Mouse (Mus musculus): ENCODE data around the gene Slc28a1. TPM values are rescaled to one million over a fixed set of nuclear protein-coding genes. Genes with fewer than 3 reads are reported as not detected.
"Not testable (repeated sequence)": the region's sequence is repeated elsewhere in the genome, so short reads cannot be mapped to it uniquely, and the experiment has no call there.

Slc28a1 gene
- polyA plus RNA-seq, 1 experiment from 2014 or later = not detected

DNA sequence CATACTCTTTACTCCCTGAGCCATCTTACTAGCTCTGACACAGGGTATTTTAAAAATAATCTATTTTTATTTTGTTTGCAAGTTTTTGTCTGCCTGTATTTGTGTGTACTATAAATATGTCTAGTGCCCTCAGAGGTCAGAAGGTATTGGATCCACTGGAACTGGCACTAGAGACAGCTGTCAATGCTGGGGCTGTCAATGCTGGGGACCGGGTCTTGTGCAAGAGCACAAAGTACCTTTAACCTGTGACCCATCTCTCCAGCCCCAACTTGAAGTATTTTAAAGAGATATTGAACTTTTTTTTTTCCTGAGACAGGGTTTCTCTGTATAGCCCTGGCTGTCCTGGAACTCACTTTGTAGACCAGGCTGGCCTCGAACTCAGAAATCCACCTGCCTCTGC lies 59.3 kb downstream of the Slc28a1 start:
- H3K4me2 ChIP-seq (replicated peaks) = no peak overlapping the region
- no peak for ATAC-seq (ENCODE audit: low FRiP score)

DNA sequence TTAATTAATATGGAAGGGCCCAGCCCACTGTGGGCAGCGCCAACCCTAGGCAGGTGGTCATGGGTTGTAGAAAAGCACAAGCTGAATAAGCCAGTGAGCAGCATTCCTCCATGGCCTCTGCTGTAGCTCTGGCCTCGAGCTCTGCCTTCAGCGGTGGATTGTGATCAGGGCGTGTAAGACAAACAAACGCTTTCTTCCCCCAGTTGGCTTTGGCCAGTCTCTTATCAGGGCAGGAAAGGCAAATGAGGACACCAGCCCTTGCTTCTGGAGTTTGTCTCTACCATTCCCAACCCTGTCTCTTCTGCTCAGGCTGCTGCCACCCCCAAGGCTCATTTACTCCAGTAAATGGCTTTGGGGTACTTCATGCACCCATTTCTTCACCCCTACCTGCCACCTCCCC lies 60.1 kb downstream of the Slc28a1 start:
- DNase-seq (ENCODE audit: low spot score) (no peak), ATAC-seq (ENCODE audit: low FRiP score) (no peak)
- no peaks in the 10 kb centered on the region for H3K36me3 ChIP-seq (replicated peaks; ENCODE audit: control insufficient read depth, insufficient read depth)
- no peaks in the 10 kb centered on the region for H3K27me3 ChIP-seq (ENCODE audit: control insufficient read depth, insufficient read depth, low read length)
- no peaks in the 10 kb centered on the region for H3K4me1 ChIP-seq (replicated peaks; ENCODE audit: control insufficient read depth, insufficient read depth, low read length)
- H3K9ac ChIP-seq = no peak overlapping the region
- WGBS = 94% methylated on average over 5 of the region's 5 CpGs
- no peak overlapping the region for H3K4me3 ChIP-seq (replicated peaks; ENCODE audit: low read length)
- 0 out of 2 replicates have a peak, but pooled peaks cover 8% of the 10 kb centered on the region for H3K9me3 ChIP-seq (ENCODE audit: control insufficient read depth, low read length)
- H3K4me2 ChIP-seq (replicated peaks) = no peak overlapping the region
- H3K27ac ChIP-seq = no peak overlapping the region

More for the DNA sequence above, 59.3 kb downstream of the Slc28a1 start:
- no peak for DNase-seq (ENCODE audit: low spot score)
- Histone ChIP-seq H3K4me1 (replicated peaks; ENCODE audit: control insufficient read depth, insufficient read depth, low read length) (no peaks in the 10 kb centered on the region), H3K9me3 (ENCODE audit: control insufficient read depth, low read length) (0 out of 2 replicates have a peak, but pooled peaks cover 8% of the 10 kb centered on the region), H3K27me3 (ENCODE audit: control insufficient read depth, insufficient read depth, low read length) (no peaks in the 10 kb centered on the region), H3K27ac (no peak overlapping the region), H3K9ac (no peak overlapping the region), H3K4me3 (replicated peaks; ENCODE audit: low read length) (no peak overlapping the region), H3K36me3 (replicated peaks; ENCODE audit: control insufficient read depth, insufficient read depth) (no peaks in the 10 kb centered on the region)
- 99% methylated on average over 2 of the region's 2 CpGs for WGBS

DNA sequence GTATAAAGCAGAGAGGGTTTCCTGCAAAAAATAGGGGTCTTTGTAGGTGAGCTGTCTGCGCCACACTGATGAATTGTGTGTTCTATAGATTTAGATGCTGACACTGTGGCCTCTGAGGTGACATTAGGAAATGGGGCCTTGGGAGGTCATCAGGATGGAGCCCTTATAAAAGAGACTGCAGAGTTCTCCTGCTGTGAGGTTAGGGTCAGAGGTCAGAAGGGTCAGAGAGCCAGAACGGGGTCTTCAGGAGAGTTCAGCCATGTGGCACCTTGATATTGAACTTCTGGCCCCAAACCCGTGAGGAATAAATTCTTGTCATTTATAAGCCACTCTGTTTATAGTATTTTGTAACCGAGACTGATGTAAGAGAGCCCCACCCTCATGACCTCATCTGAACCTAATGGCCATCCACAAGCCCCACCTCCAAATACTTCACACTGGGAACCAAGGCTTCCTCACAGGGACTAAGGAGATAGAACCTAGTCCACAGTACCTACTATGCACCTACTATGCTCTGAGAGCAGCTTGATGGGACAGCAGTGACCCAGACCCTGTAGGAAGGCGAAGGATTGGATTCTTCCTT lies 61.7 kb downstream of the Slc28a1 start:
- Histone ChIP-seq H3K4me1 (replicated peaks; ENCODE audit: control insufficient read depth, insufficient read depth, low read length) (no peaks in the 10 kb centered on the region), H3K4me3 (replicated peaks; ENCODE audit: low read length) (no peak overlapping the region), H3K27ac (no peak overlapping the region), H3K9ac (no peak overlapping the region), H3K36me3 (replicated peaks; ENCODE audit: control insufficient read depth, insufficient read depth) (no peaks in the 10 kb centered on the region), H3K4me2 (replicated peaks) (no peak overlapping the region), H3K9me3 (ENCODE audit: control insufficient read depth, low read length) (0 out of 2 replicates have a peak, but pooled peaks cover 8% of the 10 kb centered on the region), H3K27me3 (ENCODE audit: control insufficient read depth, insufficient read depth, low read length) (no peaks in the 10 kb centered on the region)
- DNase-seq (ENCODE audit: low spot score) (no peak), ATAC-seq (ENCODE audit: low FRiP score) (no peak)
- 44% methylated on average over 5 of the region's 5 CpGs for WGBS

DNA sequence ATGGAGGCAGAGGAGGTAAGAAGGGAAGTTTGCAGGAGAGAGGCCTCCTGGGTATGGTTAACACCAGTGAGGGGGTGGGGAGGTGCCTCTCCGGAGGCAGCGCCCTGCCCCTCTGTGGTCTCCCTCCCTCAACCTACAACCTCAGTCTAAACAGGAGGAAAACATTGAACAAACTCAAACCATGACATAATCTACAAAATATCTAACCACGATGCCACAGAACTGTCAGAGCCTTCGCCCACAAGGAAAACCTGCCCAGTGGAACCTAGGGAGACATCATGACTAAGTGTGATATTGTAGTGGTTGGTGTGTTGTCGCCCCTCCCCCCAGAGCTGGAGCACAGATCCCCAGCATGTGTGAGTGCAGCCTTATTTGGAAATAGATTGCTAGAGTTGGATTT lies 64.9 kb downstream of the Slc28a1 start:
- ATAC-seq (ENCODE audit: low FRiP score) (no peak), DNase-seq (ENCODE audit: low spot score) (no peak)
- no peak overlapping the region for H3K27ac ChIP-seq
- no peak overlapping the region for H3K4me3 ChIP-seq (replicated peaks; ENCODE audit: low read length)
- no peaks in the 10 kb centered on the region for H3K36me3 ChIP-seq (replicated peaks; ENCODE audit: control insufficient read depth, insufficient read depth)
- no peak overlapping the region for H3K4me2 ChIP-seq (replicated peaks)
- no peak overlapping the region for H3K9ac ChIP-seq
- no peaks in the 10 kb centered on the region for H3K27me3 ChIP-seq (ENCODE audit: control insufficient read depth, insufficient read depth, low read length)
- whole genome bisulfite sequencing = 84% methylated on average over 5 of the region's 5 CpGs
- no peaks in the 10 kb centered on the region for H3K4me1 ChIP-seq (replicated peaks; ENCODE audit: control insufficient read depth, insufficient read depth, low read length)
- no peaks in the 10 kb centered on the region for H3K9me3 ChIP-seq (ENCODE audit: control insufficient read depth, low read length)

DNA sequence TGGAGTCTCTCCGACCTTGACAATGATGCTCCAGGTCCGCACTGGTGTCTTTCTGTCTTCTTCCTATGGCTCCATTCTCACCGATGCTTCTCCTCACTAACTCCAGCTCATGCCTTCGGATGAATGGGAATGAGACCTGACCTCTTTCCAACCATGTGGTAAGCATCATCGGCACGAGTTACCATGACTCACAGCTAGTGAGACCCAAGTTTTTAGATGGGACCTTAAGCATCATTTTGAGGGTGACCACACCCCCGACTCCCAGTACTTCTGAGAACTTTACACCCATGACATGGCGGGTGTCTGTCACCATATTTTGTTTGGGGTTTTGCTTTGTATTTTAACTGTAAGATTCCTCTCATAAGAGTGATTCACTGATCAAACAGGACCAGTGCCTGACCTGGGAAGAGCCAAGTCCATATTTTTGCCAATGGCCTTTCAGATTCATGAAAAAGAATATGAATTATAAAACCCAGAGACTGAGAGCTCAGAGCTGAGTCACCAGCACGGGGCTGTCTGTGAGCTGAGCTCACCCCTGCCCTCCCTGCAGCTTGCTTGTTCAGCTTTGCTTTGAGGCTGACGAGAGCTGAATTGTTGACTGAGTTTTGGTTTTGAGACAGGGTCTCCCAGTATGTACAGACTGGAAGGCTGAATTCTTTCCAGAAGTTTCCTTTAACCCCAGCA lies 68.0 kb downstream of the Slc28a1 start:
- H3K4me1 ChIP-seq (replicated peaks; ENCODE audit: control insufficient read depth, insufficient read depth, low read length) = no peaks in the 10 kb centered on the region

DNA sequence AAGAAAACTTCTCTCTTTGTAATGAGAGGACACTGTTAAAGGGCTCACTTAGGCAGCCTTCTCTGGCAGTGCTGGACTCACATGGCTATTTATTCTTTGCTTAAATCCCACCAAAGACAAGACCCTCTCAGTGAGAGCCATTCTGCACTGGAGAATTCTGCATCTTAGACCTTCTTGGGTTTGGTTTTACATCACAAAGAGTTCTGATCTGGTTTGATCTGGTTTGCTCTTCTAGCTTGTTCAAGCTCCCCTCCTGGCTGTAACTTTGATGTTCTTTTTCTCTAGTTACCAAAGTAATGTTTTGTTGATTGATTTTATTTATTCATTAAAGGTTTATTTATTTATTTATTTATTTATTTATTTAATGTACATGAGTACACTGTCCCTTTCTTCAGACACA lies 68.6 kb downstream of the Slc28a1 start:
- no peak for DNase-seq (ENCODE audit: low spot score)
- no peaks in the 10 kb centered on the region for H3K36me3 ChIP-seq (replicated peaks; ENCODE audit: control insufficient read depth, insufficient read depth)
- no peaks in the 10 kb centered on the region for H3K9me3 ChIP-seq (ENCODE audit: control insufficient read depth, low read length)
- no peaks in the 10 kb centered on the region for H3K4me1 ChIP-seq (replicated peaks; ENCODE audit: control insufficient read depth, insufficient read depth, low read length)
- no peak overlapping the region for H3K9ac ChIP-seq
- H3K4me3 ChIP-seq (replicated peaks; ENCODE audit: low read length) = no peak overlapping the region
- H3K27ac ChIP-seq = no peak overlapping the region
- ATAC-seq (ENCODE audit: low FRiP score) = no peak
- no peak overlapping the region for H3K4me2 ChIP-seq (replicated peaks)
- no peaks in the 10 kb centered on the region for H3K27me3 ChIP-seq (ENCODE audit: control insufficient read depth, insufficient read depth, low read length)

More for the DNA sequence above, 68.0 kb downstream of the Slc28a1 start:
- Histone ChIP-seq H3K36me3 (replicated peaks; ENCODE audit: control insufficient read depth, insufficient read depth) (no peaks in the 10 kb centered on the region), H3K9me3 (ENCODE audit: control insufficient read depth, low read length) (no peaks in the 10 kb centered on the region), H3K9ac (no peak overlapping the region), H3K27me3 (ENCODE audit: control insufficient read depth, insufficient read depth, low read length) (no peaks in the 10 kb centered on the region), H3K4me2 (replicated peaks) (no peak overlapping the region), H3K27ac (no peak overlapping the region), H3K4me3 (replicated peaks; ENCODE audit: low read length) (no peak overlapping the region)
- no peak for ATAC-seq (ENCODE audit: low FRiP score)
- no peak for DNase-seq (ENCODE audit: low spot score)
- 86% methylated on average over 10 of the region's 10 CpGs for WGBS

DNA sequence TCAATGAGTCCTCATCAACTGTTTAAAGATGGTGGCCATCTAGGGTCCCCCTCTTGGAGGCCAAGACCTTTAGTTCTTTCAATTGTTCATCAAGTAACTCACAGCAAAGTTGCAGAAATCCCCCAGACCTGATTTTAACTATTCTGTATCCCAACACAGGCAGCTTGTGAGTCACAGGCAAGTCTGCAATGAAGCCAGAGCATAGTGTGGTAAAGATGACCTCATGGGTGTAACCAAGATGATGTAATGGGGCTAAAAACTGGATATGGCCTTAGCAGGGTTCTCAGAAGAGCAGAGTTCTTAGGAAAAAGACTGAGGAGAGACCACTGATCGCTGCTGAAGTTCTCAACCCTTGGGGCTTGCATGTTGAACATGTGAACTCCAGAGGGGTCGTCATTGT lies 69.5 kb downstream of the Slc28a1 start:
- DNase-seq (ENCODE audit: low spot score) (no peak), ATAC-seq (ENCODE audit: low FRiP score) (no peak)
- H3K27ac ChIP-seq = no peak overlapping the region
- H3K27me3 ChIP-seq (ENCODE audit: control insufficient read depth, insufficient read depth, low read length) = no peaks in the 10 kb centered on the region
- no peak overlapping the region for H3K9ac ChIP-seq
- no peaks in the 10 kb centered on the region for H3K9me3 ChIP-seq (ENCODE audit: control insufficient read depth, low read length)
- H3K4me3 ChIP-seq (replicated peaks; ENCODE audit: low read length) = no peak overlapping the region
- no peak overlapping the region for H3K4me2 ChIP-seq (replicated peaks)
- 81% methylated on average over 2 of the region's 2 CpGs for WGBS
- no peaks in the 10 kb centered on the region for H3K4me1 ChIP-seq (replicated peaks; ENCODE audit: control insufficient read depth, insufficient read depth, low read length)
- H3K36me3 ChIP-seq (replicated peaks; ENCODE audit: control insufficient read depth, insufficient read depth) = no peaks in the 10 kb centered on the region

DNA sequence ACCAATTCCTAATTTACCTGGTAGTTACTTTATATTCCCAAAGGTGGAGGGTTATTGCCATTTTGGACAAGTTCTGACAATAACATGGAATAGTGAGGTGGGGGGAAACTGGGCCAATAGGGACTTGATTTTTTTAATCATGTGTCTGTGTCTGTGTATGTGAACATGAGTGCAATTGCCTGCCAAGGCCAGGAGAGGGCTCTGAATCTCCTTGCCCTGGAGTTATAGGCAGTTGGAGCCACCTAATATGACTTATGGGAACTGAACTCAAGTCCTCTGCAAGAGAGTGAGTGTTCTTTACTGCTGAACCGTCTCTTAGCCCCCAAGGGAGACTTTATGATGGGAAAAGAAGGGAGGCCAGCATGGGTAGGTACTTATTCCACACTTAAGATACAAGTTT lies 70.1 kb downstream of the Slc28a1 start:
- no peak for ATAC-seq (ENCODE audit: low FRiP score)
- H3K27me3 ChIP-seq (ENCODE audit: control insufficient read depth, insufficient read depth, low read length) = no peaks in the 10 kb centered on the region
- no peaks in the 10 kb centered on the region for H3K4me1 ChIP-seq (replicated peaks; ENCODE audit: control insufficient read depth, insufficient read depth, low read length)
- DNase-seq (ENCODE audit: low spot score) = no peak
- H3K36me3 ChIP-seq (replicated peaks; ENCODE audit: control insufficient read depth, insufficient read depth) = no peaks in the 10 kb centered on the region
- no peaks in the 10 kb centered on the region for H3K9me3 ChIP-seq (ENCODE audit: control insufficient read depth, low read length)
- WGBS = 91% methylated on average over 1 of the region's 1 CpGs
- no peak overlapping the region for H3K27ac ChIP-seq
- no peak overlapping the region for H3K4me3 ChIP-seq (replicated peaks; ENCODE audit: low read length)
- no peak overlapping the region for H3K9ac ChIP-seq
- no peak overlapping the region for H3K4me2 ChIP-seq (replicated peaks)

DNA sequence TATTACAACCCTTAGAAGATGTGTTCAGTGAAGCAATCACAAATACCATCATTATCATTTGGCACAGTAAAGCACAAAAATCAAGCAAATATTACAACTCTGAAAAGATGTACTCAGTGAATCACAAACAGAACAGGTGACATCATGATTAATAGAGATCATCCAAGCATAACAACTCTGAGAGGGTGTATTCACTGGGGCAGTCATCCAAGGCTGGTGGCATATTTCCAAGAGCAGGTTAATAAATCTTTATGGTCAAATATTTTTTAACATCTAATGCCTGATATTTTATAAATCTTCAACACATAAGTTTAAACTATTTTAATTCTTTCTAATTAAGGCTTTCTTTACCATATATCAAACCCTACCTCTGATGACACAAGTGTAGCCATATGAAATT lies 71.4 kb downstream of the Slc28a1 start:
- not testable (repeated sequence) for H3K4me1 ChIP-seq (replicated peaks; ENCODE audit: control insufficient read depth, insufficient read depth, low read length); H3K27ac ChIP-seq; H3K36me3 ChIP-seq (replicated peaks; ENCODE audit: control insufficient read depth, insufficient read depth); H3K4me3 ChIP-seq (replicated peaks; ENCODE audit: low read length); H3K9me3 ChIP-seq (ENCODE audit: control insufficient read depth, low read length); H3K4me2 ChIP-seq (replicated peaks); ATAC-seq (ENCODE audit: low FRiP score); H3K27me3 ChIP-seq (ENCODE audit: control insufficient read depth, insufficient read depth, low read length); DNase-seq (ENCODE audit: low spot score); H3K9ac ChIP-seq

DNA sequence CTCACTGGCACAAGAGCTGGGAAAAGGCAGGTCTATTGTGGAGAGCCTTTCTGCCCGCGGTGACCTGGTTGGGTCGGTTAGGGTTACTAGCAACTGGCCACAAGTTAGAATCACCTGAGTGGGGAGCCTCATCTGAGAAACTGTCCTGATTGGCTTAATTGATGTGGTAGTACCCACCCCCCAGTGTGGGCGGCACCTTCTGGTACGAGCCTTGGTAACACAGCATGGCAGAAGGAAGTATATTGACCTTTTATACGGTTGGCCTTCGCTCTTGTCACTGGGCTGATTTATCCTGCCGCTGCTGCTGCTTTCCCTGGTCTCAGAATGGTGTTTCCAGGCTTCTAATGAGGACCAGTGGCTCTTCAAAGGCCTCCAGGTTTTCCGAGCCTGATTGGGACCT lies 74.6 kb downstream of the Slc28a1 start:
- Histone ChIP-seq H3K36me3 (replicated peaks; ENCODE audit: control insufficient read depth, insufficient read depth) (no peaks in the 10 kb centered on the region), H3K27me3 (ENCODE audit: control insufficient read depth, insufficient read depth, low read length) (no peaks in the 10 kb centered on the region), H3K4me2 (replicated peaks) (no peak overlapping the region), H3K4me1 (replicated peaks; ENCODE audit: control insufficient read depth, insufficient read depth, low read length) (no peaks in the 10 kb centered on the region), H3K27ac (no peak overlapping the region), H3K9me3 (ENCODE audit: control insufficient read depth, low read length) (no peaks in the 10 kb centered on the region), H3K9ac (no peak overlapping the region), H3K4me3 (replicated peaks; ENCODE audit: low read length) (no peak overlapping the region)
- WGBS = 82% methylated on average over 9 of the region's 9 CpGs
- ATAC-seq (ENCODE audit: low FRiP score) (no peak), DNase-seq (ENCODE audit: low spot score) (no peak)
